Mouse (Mus musculus) lung, postnatal 0 days (tissue): Measurements from ENCODE around the gene Igf2bp2.

Source experiments
- CTCF ChIP-seq: IDR thresholded peaks from 2 replicates; pipeline ENCODE4 v1.5.1; 2016; ENCODE audit warnings: antibody characterized with exemption, mild to moderate bottlenecking
- EP300 ChIP-seq: IDR thresholded peaks from 2 replicates; pipeline ENCODE4 v1.6.1; 2016; ENCODE audit warnings: antibody characterized with exemption, mild to moderate bottlenecking, control low read depth

GRCm38 (mm10) chr16:22121109-22121508 is 42.0 kb downstream of the Igf2bp2 start:
- TF ChIP-seq CTCF (no peak), EP300 (no peak)
